Mouse (Mus musculus) v-Abl transformed pro-B cells (cell line): ENCODE results near the gene Add2.

Experiments
- in situ Hi-C, 2 experiments: fragments of 400-800 bp; cut with MboI; formaldehyde crosslinking; loops; one replicate each; pipeline ENCODE4 v1.15.1; 2025; ENCODE audit not compliant: unreplicated experiment in 2 of 2

Add2 gene

GRCm38 (mm10) chr6:86074538-86075204, 46.2 kb downstream of the Add2 start:
- in situ Hi-C loops: no loop called here

DNA sequence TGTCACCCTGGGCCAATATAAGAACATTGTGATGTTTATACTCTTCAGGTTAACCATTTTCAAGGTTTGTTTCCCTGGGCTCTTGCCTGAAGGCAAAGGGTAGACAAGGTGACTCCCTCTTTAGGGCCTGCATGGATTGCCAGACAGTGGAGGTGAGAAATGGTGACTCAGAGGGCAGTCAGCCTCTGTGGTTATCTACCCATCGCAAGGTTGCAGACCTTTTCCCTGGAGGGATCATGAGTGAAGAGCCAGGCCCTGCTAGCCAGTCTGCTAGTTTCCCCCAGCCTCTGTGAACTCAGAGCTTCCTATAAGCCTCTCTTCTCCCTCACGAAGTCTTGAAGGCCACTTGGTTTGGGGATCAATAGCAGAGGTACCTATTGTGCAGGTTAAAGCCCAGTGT, 48.0 kb downstream of the Add2 start:
- in situ Hi-C loops: no loop called here

- in situ Hi-C loops: no loop called here
Observed at GRCm38 (mm10) chr6:86077880-86078279, 49.4 kb downstream of the Add2 start.

DNA sequence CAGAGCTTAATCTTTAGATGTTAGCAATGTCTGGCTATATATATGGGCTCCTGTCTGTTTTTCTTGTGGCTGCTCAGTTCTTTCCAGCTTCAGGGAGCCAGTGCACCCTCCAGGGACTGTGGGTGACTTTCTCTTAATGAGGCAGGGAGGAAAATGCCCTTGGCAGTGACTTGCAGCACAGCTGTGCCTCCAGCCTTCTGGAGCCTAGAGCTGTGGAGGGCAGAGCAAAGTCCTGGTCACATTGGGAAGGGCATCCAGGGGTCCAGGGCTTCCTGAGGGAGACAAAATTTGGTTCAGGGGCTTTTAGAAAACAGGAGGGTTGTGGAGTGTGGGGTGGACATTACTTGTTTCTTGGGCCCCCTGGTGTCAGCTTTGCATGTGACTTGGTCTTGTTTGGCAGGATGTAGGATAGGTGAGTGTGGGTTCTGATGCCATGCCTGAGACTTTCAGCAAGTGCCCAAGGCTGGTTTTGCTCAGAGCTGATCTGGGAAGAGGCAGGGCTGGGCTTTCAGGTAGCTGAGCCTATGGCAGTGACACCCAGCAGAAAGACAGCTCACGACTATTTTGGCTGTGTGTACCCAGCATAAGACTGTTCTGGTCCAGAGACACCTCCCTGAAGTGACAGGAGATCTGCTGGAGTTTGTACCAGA, 50.0 kb downstream of the Add2 start:
- in situ Hi-C loops: no loop called here

- in situ Hi-C loops: no loop called here
Observed at GRCm38 (mm10) chr6:86079323-86079722, 50.8 kb downstream of the Add2 start.

- in situ Hi-C loops: no loop called here
Observed at GRCm38 (mm10) chr6:86085518-86085917, 57.0 kb downstream of the Add2 start.

- in situ Hi-C loops: no loop called here
Observed at GRCm38 (mm10) chr6:86086851-86087571, 58.5 kb downstream of the Add2 start.

- in situ Hi-C loops: no loop called here
Observed at GRCm38 (mm10) chr6:86087813-86088212, 59.3 kb downstream of the Add2 start.

DNA sequence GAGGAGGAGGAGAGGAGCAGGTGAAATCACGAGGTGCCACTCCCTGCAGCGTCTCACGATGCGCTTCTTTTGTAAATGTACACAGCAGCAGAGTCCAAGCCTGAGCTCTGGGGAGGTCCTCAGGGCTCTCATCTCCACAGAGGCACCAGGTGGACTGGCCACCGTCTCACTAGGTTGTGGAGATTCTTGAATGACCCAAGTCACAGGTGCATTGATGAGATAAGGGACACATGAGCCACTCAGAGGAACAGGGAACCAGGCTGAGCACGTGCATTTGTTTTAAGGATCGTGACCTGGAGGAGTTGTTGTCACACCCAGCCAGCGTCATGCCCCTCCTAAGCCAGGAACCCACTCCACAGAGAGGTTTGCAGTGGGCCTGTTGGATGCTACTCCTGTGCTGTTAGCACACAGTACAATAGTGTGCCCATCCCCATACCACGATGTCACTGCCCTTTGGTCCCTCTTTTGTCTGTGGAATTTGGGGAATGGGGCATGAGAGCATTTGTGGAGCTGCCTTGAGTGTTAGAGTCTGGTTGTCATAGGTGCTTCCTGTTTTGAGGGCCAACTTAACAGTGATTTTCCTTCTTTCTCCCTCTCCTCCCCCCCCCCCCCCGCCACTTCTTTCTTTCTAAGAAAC, 65.8 kb downstream of the Add2 start:
- in situ Hi-C loops: no loop called here

DNA sequence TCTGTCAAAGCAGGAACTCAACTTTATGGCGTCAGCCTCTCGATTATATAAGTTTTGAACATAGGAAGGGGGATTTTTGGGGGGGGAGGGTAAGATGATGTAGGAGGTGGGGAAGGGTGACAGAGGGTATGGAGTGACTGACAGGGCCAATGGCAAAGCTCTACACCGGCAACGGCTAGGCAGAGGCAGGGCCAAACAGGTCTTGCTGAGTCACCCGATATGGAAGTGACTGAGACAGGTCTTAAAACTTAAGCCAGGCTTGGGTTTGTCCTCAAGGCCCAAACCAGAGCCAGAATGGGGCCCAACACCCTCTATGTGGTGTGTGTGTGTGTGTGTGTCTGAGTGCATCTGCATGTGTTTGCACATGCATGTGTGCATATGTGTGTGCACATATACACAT, 67.0 kb downstream of the Add2 start:
- in situ Hi-C loops: no loop called here

DNA sequence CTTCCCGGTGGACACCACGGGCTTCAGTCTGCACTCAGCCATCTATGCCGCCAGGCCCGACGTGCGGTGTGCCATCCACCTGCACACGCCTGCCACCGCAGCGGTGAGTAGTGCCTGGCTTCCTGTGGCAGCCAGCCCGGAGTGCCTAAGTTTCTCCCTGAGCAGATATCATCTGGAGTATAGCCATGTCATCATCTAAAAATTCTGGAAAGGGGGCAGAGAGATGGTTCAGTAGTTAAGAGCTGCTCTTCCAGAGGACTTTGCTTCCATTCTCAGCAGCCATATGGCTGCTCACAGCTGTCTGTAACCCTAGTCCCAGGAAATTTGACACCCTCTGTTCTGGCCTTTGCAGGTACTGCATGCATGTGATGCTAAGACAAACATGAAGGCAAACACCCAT, 68.3 kb downstream of the Add2 start:
- in situ Hi-C loops: no loop called here

DNA sequence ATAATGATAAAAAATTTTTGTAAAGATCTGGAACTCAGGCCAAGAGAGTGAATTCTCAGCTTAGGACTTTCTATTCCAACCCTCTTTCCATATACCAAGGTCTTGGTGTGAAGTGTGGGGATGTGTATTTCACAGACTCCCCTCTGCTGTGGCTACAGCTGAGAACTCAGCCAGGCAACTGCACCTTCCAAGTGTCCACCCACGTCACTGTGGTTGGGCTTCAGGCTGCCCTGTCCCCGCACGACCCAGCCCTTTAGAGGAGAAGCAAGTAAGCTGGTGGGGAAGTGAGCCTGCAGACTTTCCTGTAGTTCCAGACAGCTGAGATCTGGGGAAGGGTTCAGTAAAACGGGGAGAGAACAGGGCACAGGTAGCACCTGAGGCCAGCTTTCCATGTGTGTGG, 68.7 kb downstream of the Add2 start:
- in situ Hi-C loops: no loop called here

GRCm38 (mm10) chr6:86099003-86099402, 70.5 kb downstream of the Add2 start:
- in situ Hi-C loops: no loop called here

- in situ Hi-C loops: no loop called here
Observed at GRCm38 (mm10) chr6:86101451-86101850, 73.0 kb downstream of the Add2 start.

- in situ Hi-C loops: no loop called here
Observed at GRCm38 (mm10) chr6:86102874-86103273, 74.4 kb downstream of the Add2 start.

- in situ Hi-C loops: no loop called here
Observed at GRCm38 (mm10) chr6:86103614-86104013, 75.1 kb downstream of the Add2 start.

- in situ Hi-C loops: no loop called here
Observed at GRCm38 (mm10) chr6:86104719-86105118, 76.2 kb downstream of the Add2 start.

GRCm38 (mm10) chr6:86106045-86106444, 77.6 kb downstream of the Add2 start:
- in situ Hi-C loops: no loop called here

DNA sequence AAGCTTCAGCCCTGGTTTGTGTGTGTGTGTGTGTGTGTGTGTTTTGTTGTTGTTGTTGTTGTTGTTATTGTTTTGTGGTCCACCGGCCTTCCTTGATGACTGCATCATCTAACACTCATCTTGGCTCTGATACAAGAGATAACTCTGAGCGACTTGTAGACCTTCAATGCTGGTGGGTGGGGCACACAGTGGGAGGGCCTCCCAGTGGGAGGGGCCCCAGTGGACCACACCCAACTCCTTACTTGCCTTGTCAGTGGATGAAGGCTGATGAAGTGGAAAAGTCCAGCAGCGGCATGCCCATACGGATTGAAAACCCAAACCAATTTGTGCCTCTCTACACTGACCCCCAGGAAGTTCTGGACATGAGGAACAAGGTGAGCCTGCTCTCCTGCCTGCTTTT, 78.6 kb downstream of the Add2 start:
- in situ Hi-C loops: no loop called here

DNA sequence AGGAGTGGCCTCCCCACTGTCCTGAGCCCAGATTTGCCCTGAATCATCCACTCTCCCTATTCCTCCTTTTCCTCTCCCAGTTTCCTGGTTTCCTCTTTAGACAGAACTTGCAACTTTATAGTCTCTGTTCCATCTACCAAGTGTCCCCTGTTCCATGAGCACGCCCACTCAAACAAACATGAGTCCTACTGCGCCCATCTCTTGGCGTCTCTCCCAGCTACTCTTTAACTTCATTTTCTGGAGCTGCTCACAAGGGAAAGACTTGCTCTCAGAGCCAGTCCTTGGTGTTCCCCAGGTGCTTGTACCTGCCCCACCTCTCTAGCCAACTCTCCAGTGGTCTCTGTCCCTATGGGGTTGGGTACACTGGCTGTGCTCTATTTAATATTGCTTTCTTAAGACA, 87.4 kb downstream of the Add2 start:
- in situ Hi-C loops: no loop called here

GRCm38 (mm10) chr6:86123057-86123456, 94.6 kb downstream of the Add2 start:
- in situ Hi-C loops: loop anchor here (5.0 to 10.0 kb wide), 2 partner anchors 239 to 682 kb away; no protein-coding TSS in a partner anchor
